Mouse (Mus musculus): ENCODE results near the gene Themis. TPM values are rescaled to one million over a fixed set of nuclear protein-coding genes. Genes with fewer than 3 reads are reported as not detected.

Themis gene
- total and polyA plus RNA-seq, 3 experiments = 0.06 to 0.11 (median 0.08) TPM

GRCm38 (mm10) chr10:28890886-28891285, 222.7 kb downstream of the Themis start:
- no peaks in the 10 kb centered on the region for H3K27me3 ChIP-seq (ENCODE audit: control insufficient read depth, insufficient read depth, low read length)
- H3K27ac ChIP-seq = no peak overlapping the region
- intact Hi-C loops (cut with DNase I) = no loop called here
- WGBS = 77% methylated on average over 2 of the region's 2 CpGs
- H3K4me3 ChIP-seq = no peak overlapping the region
- H3K79me2 ChIP-seq (replicated peaks; ENCODE audit: control insufficient read depth, insufficient read depth, low read length) = no peaks in the 10 kb centered on the region
- H3K4me1 ChIP-seq (ENCODE audit: control insufficient read depth, insufficient read depth, low read length) = no peaks in the 10 kb centered on the region
- DNase-seq = no peak
- TF ChIP-seq POLR2A (IDR thresholded peaks at IDR 0.05; ENCODE audit: insufficient read depth, low read depth, low read length) = no peak
- TF ChIP-seq CTCF (IDR thresholded peaks at IDR 0.05) = no peak
- TF ChIP-seq EP300 (IDR thresholded peaks at IDR 0.05; ENCODE audit: insufficient read depth, low read depth, low read length) = no peak
- no peaks in the 10 kb centered on the region for H3K36me3 ChIP-seq (ENCODE audit: control insufficient read depth, insufficient read depth, low read length)
- no peak overlapping the region for H3K9ac ChIP-seq (ENCODE audit: low read depth, low read length)

- H3K4me3 ChIP-seq = no peak overlapping the region
- H3K27ac ChIP-seq = no peak overlapping the region
- WGBS = 63% methylated on average over 1 of the region's 1 CpGs
- H3K36me3 ChIP-seq (ENCODE audit: control insufficient read depth, insufficient read depth, low read length) = no peaks in the 10 kb centered on the region
- no peaks in the 10 kb centered on the region for H3K79me2 ChIP-seq (replicated peaks; ENCODE audit: control insufficient read depth, insufficient read depth, low read length)
- H3K9ac ChIP-seq (ENCODE audit: low read depth, low read length) = no peak overlapping the region
- no peaks in the 10 kb centered on the region for H3K4me1 ChIP-seq (ENCODE audit: control insufficient read depth, insufficient read depth, low read length)
- no peak for DNase-seq
- TF ChIP-seq EP300 (IDR thresholded peaks at IDR 0.05; ENCODE audit: insufficient read depth, low read depth, low read length) (no peak), POLR2A (IDR thresholded peaks at IDR 0.05; ENCODE audit: insufficient read depth, low read depth, low read length) (no peak), CTCF (IDR thresholded peaks at IDR 0.05) (peak; percentile 38)
- intact Hi-C loops (cut with DNase I) = no loop called here
- no peaks in the 10 kb centered on the region for H3K27me3 ChIP-seq (ENCODE audit: control insufficient read depth, insufficient read depth, low read length)
These were observed 230.2 kb downstream of the Themis start for GRCm38 (mm10) chr10:28898351-28898750.
